Mouse (Mus musculus): ENCODE results near the gene Fbxo40. TPM values are rescaled to one million over a fixed set of nuclear protein-coding genes. Genes with fewer than 3 reads are reported as not detected.
A peak's percentile ranks its signal among the peaks of the same experiment; 100 is the strongest.

Gene Fbxo40
- polyA plus RNA-seq, 1 experiment = not detected

GRCm38 (mm10) chr16:36943591-36943990, 46.7 kb downstream of the Fbxo40 start:
- no peak overlapping the region for H3K27ac ChIP-seq (ENCODE audit: control insufficient read depth, insufficient read depth, low read depth, low read length, poor library complexity)
- 84% methylated on average over 3 of the region's 3 CpGs for WGBS
- TF ChIP-seq CTCF (IDR thresholded peaks at IDR 0.05; ENCODE audit: control insufficient read depth, insufficient read depth, low read length) (no peak), POLR2A (IDR thresholded peaks at IDR 0.05; ENCODE audit: borderline replicate concordance, control insufficient read depth, low read depth, low read length) (no peak)
- peaks cover 2% of the 10 kb centered on the region; the same call in 1 of the 2 replicates for H3K4me1 ChIP-seq (ENCODE audit: control insufficient read depth, insufficient read depth, low read length)
- H3K4me3 ChIP-seq (replicated peaks; ENCODE audit: control insufficient read depth, low read depth, low read length) = no peak overlapping the region

DNA sequence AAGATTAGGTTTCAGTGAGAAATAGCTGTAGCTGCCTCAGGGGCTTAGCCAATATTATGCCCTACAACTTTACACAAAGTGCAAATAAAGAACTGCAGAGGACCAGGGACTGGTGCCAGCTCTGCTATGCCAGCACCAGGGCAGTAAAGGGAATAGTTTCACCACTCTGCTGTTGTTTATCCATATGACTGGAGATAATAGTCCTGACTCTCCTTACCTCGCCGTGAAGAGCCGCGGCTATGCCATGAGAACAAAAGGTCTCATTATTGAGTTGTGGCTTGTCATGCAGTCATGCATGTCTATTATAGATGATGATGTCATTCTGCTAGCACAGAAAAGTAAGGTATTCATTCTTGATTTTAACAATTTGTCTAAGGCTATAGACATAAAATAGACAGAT, 48.4 kb downstream of the Fbxo40 start:
- Histone ChIP-seq H3K4me3 (replicated peaks; ENCODE audit: control insufficient read depth, low read depth, low read length) (no peak overlapping the region), H3K4me1 (ENCODE audit: control insufficient read depth, insufficient read depth, low read length) (peaks cover 2% of the 10 kb centered on the region; the same call in 1 of the 2 replicates), H3K27ac (ENCODE audit: control insufficient read depth, insufficient read depth, low read depth, low read length, poor library complexity) (no peak overlapping the region)
- 86% methylated on average over 4 of the region's 4 CpGs for WGBS
- TF ChIP-seq POLR2A (IDR thresholded peaks at IDR 0.05; ENCODE audit: borderline replicate concordance, control insufficient read depth, low read depth, low read length) (no peak), CTCF (IDR thresholded peaks at IDR 0.05; ENCODE audit: control insufficient read depth, insufficient read depth, low read length) (no peak)

GRCm38 (mm10) chr16:36941137-36941727, 49.0 kb downstream of the Fbxo40 start:
- TF ChIP-seq CTCF (IDR thresholded peaks at IDR 0.05; ENCODE audit: control insufficient read depth, insufficient read depth, low read length) (no peak), POLR2A (IDR thresholded peaks at IDR 0.05; ENCODE audit: borderline replicate concordance, control insufficient read depth, low read depth, low read length) (no peak)
- WGBS = 21% methylated on average over 6 of the region's 6 CpGs
- no peak overlapping the region for H3K4me3 ChIP-seq (replicated peaks; ENCODE audit: control insufficient read depth, low read depth, low read length)
- peaks cover 2% of the 10 kb centered on the region; the same call in 1 of the 2 replicates for H3K4me1 ChIP-seq (ENCODE audit: control insufficient read depth, insufficient read depth, low read length)
- H3K27ac ChIP-seq (ENCODE audit: control insufficient read depth, insufficient read depth, low read depth, low read length, poor library complexity) = no peak overlapping the region; the same call in 1 of the 2 replicates

DNA sequence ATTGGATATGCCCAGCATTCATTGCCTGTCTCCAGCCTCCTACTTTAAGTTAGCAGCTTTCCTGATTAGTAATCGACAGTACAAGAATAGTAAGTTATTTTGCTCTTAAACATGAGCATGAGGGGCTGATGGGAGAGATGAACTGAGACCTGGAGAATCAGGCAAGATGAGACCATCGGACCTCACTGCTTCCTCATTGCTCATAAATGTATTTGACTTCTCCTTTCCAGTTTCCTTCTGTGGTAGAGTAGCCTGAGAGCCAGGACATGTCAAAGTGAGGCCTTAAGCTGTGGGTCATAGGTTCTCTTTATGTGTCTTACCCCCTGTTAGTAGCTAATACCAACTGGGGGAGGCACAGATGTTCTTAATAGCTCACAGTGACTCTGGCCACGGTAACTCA, 54.5 kb downstream of the Fbxo40 start:
- TF ChIP-seq POLR2A (IDR thresholded peaks at IDR 0.05; ENCODE audit: borderline replicate concordance, control insufficient read depth, low read depth, low read length) = no peak
- no peak for TF ChIP-seq CTCF (IDR thresholded peaks at IDR 0.05; ENCODE audit: control insufficient read depth, insufficient read depth, low read length)
- WGBS = 11% methylated on average over 3 of the region's 3 CpGs
- Histone ChIP-seq H3K27ac (ENCODE audit: control insufficient read depth, insufficient read depth, low read depth, low read length, poor library complexity) (peak overlapping the region; percentile 91; the same call in 1 of the 2 replicates), H3K4me1 (ENCODE audit: control insufficient read depth, insufficient read depth, low read length) (peaks cover 1% of the 10 kb centered on the region; the same call in 1 of the 2 replicates), H3K4me3 (replicated peaks; ENCODE audit: control insufficient read depth, low read depth, low read length) (peak overlapping the region; percentile 47)

- TF ChIP-seq CTCF (IDR thresholded peaks at IDR 0.05; ENCODE audit: control insufficient read depth, insufficient read depth, low read length) (no peak), POLR2A (IDR thresholded peaks at IDR 0.05; ENCODE audit: borderline replicate concordance, control insufficient read depth, low read depth, low read length) (no peak)
- peaks cover 1% of the 10 kb centered on the region; the same call in 1 of the 2 replicates for H3K4me1 ChIP-seq (ENCODE audit: control insufficient read depth, insufficient read depth, low read length)
- peak within 1 kb of the TSS; percentile 91 for H3K27ac ChIP-seq (ENCODE audit: control insufficient read depth, insufficient read depth, low read depth, low read length, poor library complexity)
- peak within 1 kb of the TSS; percentile 87 for H3K4me3 ChIP-seq (replicated peaks; ENCODE audit: control insufficient read depth, low read depth, low read length)
- 5% methylated on average over 7 of the region's 7 CpGs for WGBS
Observed at GRCm38 (mm10) chr16:36934841-36935620, 55.2 kb downstream of the Fbxo40 start, which contains the start of gene Hcls1. Gene Hcls1, plus strand, starts transcription at chr16:36934983.

- H3K4me1 ChIP-seq (ENCODE audit: control insufficient read depth, insufficient read depth, low read length) = peaks cover 1% of the 10 kb centered on the region; the same call in 1 of the 2 replicates
- TF ChIP-seq CTCF (IDR thresholded peaks at IDR 0.05; ENCODE audit: control insufficient read depth, insufficient read depth, low read length) = no peak
- no peak for TF ChIP-seq POLR2A (IDR thresholded peaks at IDR 0.05; ENCODE audit: borderline replicate concordance, control insufficient read depth, low read depth, low read length)
- WGBS = 11% methylated on average over 6 of the region's 6 CpGs
Observed at GRCm38 (mm10) chr16:36934131-36934840, 56.0 kb downstream of the Fbxo40 start.

GRCm38 (mm10) chr16:36932546-36932945, 57.7 kb downstream of the Fbxo40 start:
- 93% methylated on average over 6 of the region's 6 CpGs for WGBS
- Histone ChIP-seq H3K27ac (ENCODE audit: control insufficient read depth, insufficient read depth, low read depth, low read length, poor library complexity) (no peak overlapping the region), H3K4me1 (ENCODE audit: control insufficient read depth, insufficient read depth, low read length) (peaks cover 1% of the 10 kb centered on the region; the same call in 1 of the 2 replicates), H3K4me3 (replicated peaks; ENCODE audit: control insufficient read depth, low read depth, low read length) (no peak overlapping the region)
- TF ChIP-seq CTCF (IDR thresholded peaks at IDR 0.05; ENCODE audit: control insufficient read depth, insufficient read depth, low read length) = no peak
- TF ChIP-seq POLR2A (IDR thresholded peaks at IDR 0.05; ENCODE audit: borderline replicate concordance, control insufficient read depth, low read depth, low read length) = no peak

More at GRCm38 (mm10) chr16:36934131-36934840, 56.0 kb downstream of the Fbxo40 start:
- H3K4me3 ChIP-seq (replicated peaks; ENCODE audit: control insufficient read depth, low read depth, low read length) = no peak overlapping the region
- peak overlapping the region; percentile 87 for H3K27ac ChIP-seq (ENCODE audit: control insufficient read depth, insufficient read depth, low read depth, low read length, poor library complexity)

- Histone ChIP-seq H3K4me3 (replicated peaks; ENCODE audit: control insufficient read depth, low read depth, low read length) (no peak overlapping the region), H3K4me1 (ENCODE audit: control insufficient read depth, insufficient read depth, low read length) (peaks cover 1% of the 10 kb centered on the region; the same call in 1 of the 2 replicates), H3K27ac (ENCODE audit: control insufficient read depth, insufficient read depth, low read depth, low read length, poor library complexity) (no peak overlapping the region)
- WGBS = 90% methylated on average over 3 of the region's 3 CpGs
- TF ChIP-seq CTCF (IDR thresholded peaks at IDR 0.05; ENCODE audit: control insufficient read depth, insufficient read depth, low read length) (no peak), POLR2A (IDR thresholded peaks at IDR 0.05; ENCODE audit: borderline replicate concordance, control insufficient read depth, low read depth, low read length) (no peak)
Observed at GRCm38 (mm10) chr16:36931976-36932375, 58.3 kb downstream of the Fbxo40 start.

Data from bone marrow, adult 2 months (tissue).